Mouse (Mus musculus): ENCODE measurements around the gene Ltbp1. TPM values are rescaled to one million over a fixed set of nuclear protein-coding genes. Genes with fewer than 3 reads are reported as not detected.

Gene Ltbp1
- polyA plus RNA-seq, 1 experiment: 20.3 TPM

DNA sequence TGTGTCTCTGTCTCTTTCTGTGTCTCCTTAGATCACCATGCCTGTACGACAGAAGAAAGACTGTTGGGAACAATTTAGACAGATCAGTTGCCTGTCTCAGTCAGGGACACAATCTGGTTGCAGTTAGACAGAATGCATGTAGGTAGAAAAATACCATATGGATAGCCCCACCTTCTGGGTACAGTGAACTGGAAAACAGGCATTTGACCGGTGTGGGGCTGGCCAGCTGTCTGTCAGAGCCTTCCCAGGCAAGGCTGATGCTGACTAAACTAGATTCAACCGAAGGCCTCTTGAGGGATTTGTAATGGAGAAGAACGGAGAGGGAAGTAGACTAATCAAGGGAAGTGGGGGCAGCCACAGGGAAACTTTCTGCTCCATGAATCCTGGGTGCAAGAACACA is 156.6 kb downstream of the Ltbp1 start:
- TF ChIP-seq POLR2A (IDR thresholded peaks at IDR 0.05; ENCODE audit: borderline replicate concordance, control insufficient read depth, low read depth, low read length) (no peak), CTCF (IDR thresholded peaks at IDR 0.05; ENCODE audit: control insufficient read depth, insufficient read depth, low read length) (no peak)
- Histone ChIP-seq H3K27ac (ENCODE audit: control insufficient read depth, insufficient read depth, low read depth, low read length, poor library complexity) (no peak overlapping the region), H3K4me3 (replicated peaks; ENCODE audit: control insufficient read depth, low read depth, low read length) (no peak overlapping the region), H3K4me1 (ENCODE audit: control insufficient read depth, insufficient read depth, low read length) (no peaks in the 10 kb centered on the region)
- 69% methylated on average over 4 of the region's 4 CpGs for WGBS

DNA sequence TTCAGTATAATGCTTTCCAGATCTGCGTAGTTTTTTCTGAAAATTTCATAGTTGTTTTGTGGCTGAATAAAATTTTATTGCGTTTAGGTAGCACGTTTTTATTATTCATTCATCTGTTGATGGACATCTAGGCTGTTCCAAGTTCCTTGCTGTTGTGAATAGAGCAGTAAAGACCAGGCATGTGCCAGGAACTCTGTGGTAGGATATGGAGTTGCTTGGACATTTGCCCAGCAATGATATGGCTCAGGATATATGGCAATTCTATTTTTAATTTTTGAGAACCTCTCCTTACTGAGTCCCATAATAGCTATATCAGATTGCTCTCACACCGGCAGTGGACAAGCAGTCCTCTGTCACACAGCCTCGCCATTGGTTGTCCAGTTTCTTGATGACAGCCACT is 159.2 kb downstream of the Ltbp1 start:
- Histone ChIP-seq H3K27ac (ENCODE audit: control insufficient read depth, insufficient read depth, low read depth, low read length, poor library complexity) (no peak overlapping the region), H3K4me3 (replicated peaks; ENCODE audit: control insufficient read depth, low read depth, low read length) (no peak overlapping the region), H3K4me1 (ENCODE audit: control insufficient read depth, insufficient read depth, low read length) (no peaks in the 10 kb centered on the region)
- 75% methylated on average over 5 of the region's 5 CpGs for WGBS
- TF ChIP-seq POLR2A (IDR thresholded peaks at IDR 0.05; ENCODE audit: borderline replicate concordance, control insufficient read depth, low read depth, low read length) (no peak), CTCF (IDR thresholded peaks at IDR 0.05; ENCODE audit: control insufficient read depth, insufficient read depth, low read length) (no peak)

DNA sequence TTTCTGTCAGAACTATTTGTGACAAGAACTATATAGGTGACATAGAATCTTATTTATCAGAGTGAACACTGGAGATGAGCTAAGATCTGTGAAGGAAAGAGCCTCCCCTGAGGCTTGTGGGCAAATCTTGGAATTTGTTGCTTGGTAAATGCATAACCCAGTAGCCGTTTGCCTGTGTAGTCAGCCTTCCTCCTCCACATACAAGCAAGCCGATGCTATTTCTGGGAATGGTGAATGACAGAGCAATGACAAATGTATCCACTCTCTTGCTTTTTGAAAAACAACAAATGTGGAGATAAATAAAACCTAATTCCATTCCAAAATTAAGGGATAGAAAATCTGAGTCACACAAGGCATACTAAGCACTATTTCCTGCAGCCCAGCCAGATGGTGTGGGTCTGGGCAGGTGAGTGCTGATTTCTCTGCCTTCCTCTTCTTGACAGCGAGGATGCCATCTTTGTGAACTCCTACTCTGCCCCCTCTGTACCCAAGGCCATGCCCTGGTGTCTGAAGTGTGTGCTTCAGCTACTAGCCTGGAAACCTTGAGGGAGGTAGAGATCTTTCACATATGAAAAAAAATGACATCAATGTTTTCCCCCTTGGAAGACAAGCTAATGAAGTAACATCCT is 163.3 kb downstream of the Ltbp1 start:
- TF ChIP-seq POLR2A (IDR thresholded peaks at IDR 0.05; ENCODE audit: borderline replicate concordance, control insufficient read depth, low read depth, low read length) (no peak), CTCF (IDR thresholded peaks at IDR 0.05; ENCODE audit: control insufficient read depth, insufficient read depth, low read length) (no peak)
- Histone ChIP-seq H3K4me1 (ENCODE audit: control insufficient read depth, insufficient read depth, low read length) (no peaks in the 10 kb centered on the region), H3K27ac (ENCODE audit: control insufficient read depth, insufficient read depth, low read depth, low read length, poor library complexity) (no peak overlapping the region), H3K4me3 (replicated peaks; ENCODE audit: control insufficient read depth, low read depth, low read length) (no peak overlapping the region)
- WGBS: 77% methylated on average over 3 of the region's 3 CpGs

DNA sequence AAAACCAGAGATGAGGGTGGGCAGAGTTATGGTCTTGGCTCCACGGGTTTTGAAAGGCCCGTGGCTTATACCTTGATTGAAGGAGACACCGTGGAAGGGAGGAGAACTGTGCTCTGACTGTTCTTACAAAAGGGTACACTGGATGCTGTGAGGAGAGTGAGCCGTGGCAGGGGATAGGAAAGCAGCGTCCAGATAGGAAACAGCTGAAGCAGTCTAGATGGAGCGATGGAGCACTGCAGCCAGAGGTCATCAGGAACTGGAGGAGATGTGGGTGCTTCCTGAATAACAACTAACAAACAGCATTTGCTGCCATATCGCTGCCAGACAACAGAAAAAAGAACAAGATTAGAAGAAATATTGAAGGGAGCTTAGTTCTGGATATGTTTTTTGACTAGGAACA is 166.3 kb downstream of the Ltbp1 start:
- 28% methylated on average over 7 of the region's 7 CpGs for WGBS
- Histone ChIP-seq H3K4me3 (replicated peaks; ENCODE audit: control insufficient read depth, low read depth, low read length) (no peak overlapping the region), H3K27ac (ENCODE audit: control insufficient read depth, insufficient read depth, low read depth, low read length, poor library complexity) (no peak overlapping the region), H3K4me1 (ENCODE audit: control insufficient read depth, insufficient read depth, low read length) (no peaks in the 10 kb centered on the region)
- TF ChIP-seq POLR2A (IDR thresholded peaks at IDR 0.05; ENCODE audit: borderline replicate concordance, control insufficient read depth, low read depth, low read length): no peak
- no peak for TF ChIP-seq CTCF (IDR thresholded peaks at IDR 0.05; ENCODE audit: control insufficient read depth, insufficient read depth, low read length)

DNA sequence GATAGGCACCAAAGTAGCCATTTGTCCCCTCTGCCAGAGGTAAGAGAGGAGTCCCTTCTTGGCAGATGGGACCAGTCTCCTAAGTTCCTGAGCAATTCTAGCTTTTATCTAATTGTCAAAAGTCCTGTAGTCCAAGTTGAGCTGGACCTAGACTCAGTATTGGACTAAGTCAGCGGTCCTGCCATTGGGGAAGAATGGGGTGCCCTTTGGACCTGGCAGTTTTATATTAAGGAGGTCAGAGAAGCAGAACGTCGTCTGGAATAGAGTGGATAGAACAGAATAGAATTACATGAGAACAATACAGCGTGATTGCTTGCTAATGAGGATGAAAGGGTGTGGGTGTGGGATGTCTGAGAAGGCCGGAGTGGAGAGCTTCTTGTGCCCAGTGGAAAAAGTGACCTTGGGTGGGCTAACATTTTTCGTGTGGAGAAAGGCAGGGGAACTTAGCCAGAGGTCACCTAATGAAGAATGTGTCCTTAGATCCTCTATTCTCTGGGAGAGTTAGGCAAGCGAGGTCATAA is 167.4 kb downstream of the Ltbp1 start:
- H3K4me1 ChIP-seq (ENCODE audit: control insufficient read depth, insufficient read depth, low read length): no peaks in the 10 kb centered on the region
- no peak overlapping the region for H3K27ac ChIP-seq (ENCODE audit: control insufficient read depth, insufficient read depth, low read depth, low read length, poor library complexity)
- TF ChIP-seq POLR2A (IDR thresholded peaks at IDR 0.05; ENCODE audit: borderline replicate concordance, control insufficient read depth, low read depth, low read length) (no peak), CTCF (IDR thresholded peaks at IDR 0.05; ENCODE audit: control insufficient read depth, insufficient read depth, low read length) (no peak)
- WGBS: 87% methylated on average over 7 of the region's 7 CpGs
- H3K4me3 ChIP-seq (replicated peaks; ENCODE audit: control insufficient read depth, low read depth, low read length): no peak overlapping the region

DNA sequence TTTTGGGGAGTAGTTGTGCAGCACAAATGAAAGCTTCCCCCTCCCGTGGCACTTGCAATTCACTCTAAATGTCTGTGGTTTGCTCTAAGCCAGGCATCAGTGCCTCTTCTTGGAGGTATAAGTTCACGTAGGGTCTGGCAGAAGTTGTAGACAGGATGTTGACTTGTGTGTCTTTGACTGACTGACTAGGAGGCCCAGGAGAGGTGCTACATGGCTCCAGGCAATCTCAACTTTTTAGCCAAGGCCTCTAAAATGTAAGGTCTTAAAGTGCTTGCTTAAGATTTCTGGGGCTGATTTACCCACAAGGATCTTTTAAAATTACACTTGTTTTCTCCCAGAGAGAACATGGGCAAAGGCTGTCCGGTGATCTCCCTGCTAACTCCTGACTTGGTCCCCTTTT is 169.1 kb downstream of the Ltbp1 start:
- Histone ChIP-seq H3K4me1 (ENCODE audit: control insufficient read depth, insufficient read depth, low read length) (no peaks in the 10 kb centered on the region), H3K4me3 (replicated peaks; ENCODE audit: control insufficient read depth, low read depth, low read length) (no peak overlapping the region), H3K27ac (ENCODE audit: control insufficient read depth, insufficient read depth, low read depth, low read length, poor library complexity) (no peak overlapping the region)
- 50% methylated on average over 3 of the region's 3 CpGs for WGBS
- TF ChIP-seq POLR2A (IDR thresholded peaks at IDR 0.05; ENCODE audit: borderline replicate concordance, control insufficient read depth, low read depth, low read length) (no peak), CTCF (IDR thresholded peaks at IDR 0.05; ENCODE audit: control insufficient read depth, insufficient read depth, low read length) (no peak)

DNA sequence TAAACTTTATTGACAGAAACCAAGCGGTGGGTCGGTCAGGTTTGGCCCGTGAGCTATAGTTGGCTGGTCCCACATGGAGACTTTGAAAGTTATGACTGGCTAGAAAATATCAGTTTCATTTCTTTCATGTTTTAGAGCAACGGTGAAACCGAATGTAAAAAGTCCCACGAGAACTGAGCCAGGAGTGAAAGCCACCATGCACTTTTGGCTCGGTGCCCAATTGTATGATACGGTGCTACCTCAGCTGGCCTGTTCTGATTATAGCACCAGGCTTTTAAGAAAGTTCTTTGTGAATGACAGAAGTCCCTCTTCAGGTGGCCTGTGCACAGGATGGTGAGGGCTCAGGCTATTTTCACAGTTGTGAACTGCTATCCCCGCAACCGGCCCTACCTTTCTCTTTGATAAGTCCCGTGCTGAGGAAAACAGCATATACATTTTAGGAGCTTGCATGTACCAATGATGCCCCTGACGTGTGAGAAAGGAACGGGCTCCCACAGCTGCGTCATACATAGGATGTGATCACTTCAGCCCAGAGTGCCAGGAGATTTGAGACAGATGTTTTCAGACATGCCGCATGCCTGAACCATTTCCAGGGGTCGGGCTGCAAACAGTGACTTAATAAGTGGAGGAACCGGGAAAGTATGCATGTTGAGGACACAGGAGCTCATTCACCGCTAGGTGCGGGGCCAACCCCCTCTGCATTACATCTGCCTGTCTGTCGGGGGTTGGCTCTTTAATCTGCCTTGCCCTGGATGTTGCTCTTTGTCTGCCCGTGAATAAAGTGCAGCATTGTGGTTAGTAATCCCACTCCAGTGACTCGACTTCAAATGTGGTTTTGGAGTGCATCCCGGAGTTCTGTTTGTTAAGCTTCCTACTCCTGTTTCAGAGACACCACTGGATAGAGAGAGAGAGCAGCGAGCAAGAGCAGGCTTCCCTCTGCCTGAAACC is 172.8 kb downstream of the Ltbp1 start:
- WGBS: 55% methylated on average over 24 of the region's 24 CpGs
- H3K4me1 ChIP-seq (ENCODE audit: control insufficient read depth, insufficient read depth, low read length): no peaks in the 10 kb centered on the region; the same call in 1 of the 2 replicates
- H3K27ac ChIP-seq (ENCODE audit: control insufficient read depth, insufficient read depth, low read depth, low read length, poor library complexity): no peak overlapping the region
- TF ChIP-seq POLR2A (IDR thresholded peaks at IDR 0.05; ENCODE audit: borderline replicate concordance, control insufficient read depth, low read depth, low read length) (no peak), CTCF (IDR thresholded peaks at IDR 0.05; ENCODE audit: control insufficient read depth, insufficient read depth, low read length) (no peak)
- no peak overlapping the region for H3K4me3 ChIP-seq (replicated peaks; ENCODE audit: control insufficient read depth, low read depth, low read length)

DNA sequence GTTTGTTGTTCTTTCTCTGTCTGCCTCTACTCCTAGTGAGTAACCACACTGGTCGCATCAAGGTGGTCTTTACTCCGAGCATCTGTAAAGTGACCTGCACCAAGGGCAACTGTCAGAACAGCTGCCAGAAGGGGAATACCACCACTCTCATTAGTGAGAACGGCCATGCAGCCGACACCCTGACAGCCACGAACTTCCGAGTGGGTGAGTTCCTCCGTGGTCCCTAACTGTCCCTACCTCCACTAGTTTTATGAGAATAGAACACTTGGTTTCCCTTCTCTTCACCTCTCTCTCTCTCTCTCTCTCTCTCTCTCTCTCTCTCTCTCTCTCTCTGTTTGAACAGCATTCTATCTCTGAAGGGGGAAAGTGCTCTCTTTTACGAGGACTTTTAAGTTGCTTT is 173.6 kb downstream of the Ltbp1 start:
- no peak for TF ChIP-seq CTCF (IDR thresholded peaks at IDR 0.05; ENCODE audit: control insufficient read depth, insufficient read depth, low read length)
- no peak for TF ChIP-seq POLR2A (IDR thresholded peaks at IDR 0.05; ENCODE audit: borderline replicate concordance, control insufficient read depth, low read depth, low read length)
- H3K4me3 ChIP-seq (replicated peaks; ENCODE audit: control insufficient read depth, low read depth, low read length): no peak overlapping the region
- no peak overlapping the region for H3K27ac ChIP-seq (ENCODE audit: control insufficient read depth, insufficient read depth, low read depth, low read length, poor library complexity)
- no peaks in the 10 kb centered on the region; the same call in 1 of the 2 replicates for H3K4me1 ChIP-seq (ENCODE audit: control insufficient read depth, insufficient read depth, low read length)
- 68% methylated on average over 8 of the region's 8 CpGs for WGBS
